In the genomic region with DNA sequence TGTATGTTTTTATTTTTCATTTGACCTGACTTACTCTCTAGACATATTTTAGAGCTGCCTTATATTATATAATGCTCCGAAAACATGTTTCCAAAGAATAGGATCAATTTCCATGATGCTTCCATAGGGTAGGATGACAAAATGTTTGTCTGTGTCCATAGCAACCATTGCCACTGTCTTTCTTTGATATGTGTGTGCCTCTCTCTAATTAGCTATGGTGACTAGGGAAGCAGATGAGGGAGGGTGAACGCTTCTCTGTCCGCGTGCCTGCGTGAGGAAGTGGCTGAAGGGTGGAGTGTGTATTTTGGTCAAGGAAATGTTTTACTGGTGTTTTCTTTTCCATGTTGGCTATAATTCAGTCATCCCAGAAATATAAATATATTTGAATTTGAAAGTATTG, we compare ENCODE assay signal across 20 mouse cellular contexts.
A peak's percentile ranks its signal among the peaks of the same experiment; 100 is the strongest.
DNase-seq lines count a peak whose midpoint lies in the region; ATAC-seq and TF ChIP-seq lines count a peak whose summit lies in the region.
"Had no signal": no experiment of that assay in that cellular context is flagged by ENCODE, and none has a peak within 500 bp of the region (broad histone marks: within the 10 kb centered on the region; RNA-seq: fewer than 3 reads in every experiment).

No protein-coding gene starts in this region.

- DNase-seq in forebrain, embryonic 11.5 days (ENCODE audit: low spot score) = no peak
- no peak for DNase-seq in forebrain, embryonic 10.5 days (ENCODE audit: extremely low spot score, low spot score)
- peak; percentile 51 for DNase-seq in heart, embryonic 10.5 days (ENCODE audit: low spot score)
- peak; percentile 62 for DNase-seq in brain, embryonic 14.5 days (ENCODE audit: low read depth)
- no peak for DNase-seq in gastrocnemius, postnatal 4 days (ENCODE audit: low spot score in 2 of 2)
- DNase-seq: adrenal gland, adult 2 months; adrenal gland, postnatal 25 days; cerebellum, adult 8-10 months; cerebellum, postnatal 14 days; gastrocnemius, adult 2 months; gastrocnemius, postnatal 36 days; kidney, adult 18-20 months had no signal

- H3K9ac ChIP-seq in forebrain, embryonic 11.5 days (ENCODE audit: low read length) = no peak overlapping the region
- H3K9ac ChIP-seq in heart, embryonic 11.5 days (ENCODE audit: low read depth, low read length) = no peak overlapping the region
- no peak overlapping the region for H3K9ac ChIP-seq in midbrain, embryonic 12.5 days (replicated peaks)
- no peak overlapping the region for H3K9ac ChIP-seq in midbrain, embryonic 15.5 days
- H3K9ac ChIP-seq: embryonic facial prominence, embryonic 15.5 days; heart, embryonic 12.5 days; intestine, embryonic 15.5 days had no signal

- H3K4me3 ChIP-seq in forebrain, embryonic 11.5 days (ENCODE audit: low read depth, low read length) = no peak overlapping the region
- H3K4me3 ChIP-seq in forebrain, embryonic 10.5 days = no peak overlapping the region
- no peak overlapping the region for H3K4me3 ChIP-seq in heart, embryonic 10.5 days
- H3K4me3 ChIP-seq in heart, embryonic 11.5 days (ENCODE audit: low read depth, low read length) = no peak overlapping the region
- no peak overlapping the region for H3K4me3 ChIP-seq in midbrain, embryonic 12.5 days
- H3K4me3 ChIP-seq in midbrain, embryonic 15.5 days = no peak overlapping the region
- H3K4me3 ChIP-seq: embryonic facial prominence, embryonic 15.5 days; erythroblast, embryonic 14.5 days; gastrocnemius, adult 2 months; heart, embryonic 12.5 days; hindbrain, embryonic 10.5 days; intestine, embryonic 15.5 days had no signal

- 73% methylated on average over 5 of the region's 5 CpGs for WGBS in forebrain, embryonic 11.5 days
- WGBS in forebrain, embryonic 10.5 days = 89% methylated on average over 5 of the region's 5 CpGs
- WGBS in heart, embryonic 10.5 days = 77% methylated on average over 5 of the region's 5 CpGs
- 77% methylated on average over 5 of the region's 5 CpGs for WGBS in heart, embryonic 11.5 days (ENCODE audit: insufficient replicate concordance)
- WGBS in midbrain, embryonic 12.5 days = 67% methylated on average over 5 of the region's 5 CpGs
- 36% methylated on average over 5 of the region's 5 CpGs for WGBS in midbrain, embryonic 15.5 days

- no peaks in the 10 kb centered on the region for H3K4me1 ChIP-seq in forebrain, embryonic 11.5 days (replicated peaks; ENCODE audit: control insufficient read depth, insufficient read depth, low read length)
- H3K4me1 ChIP-seq in forebrain, embryonic 10.5 days = no peaks in the 10 kb centered on the region
- no peaks in the 10 kb centered on the region for H3K4me1 ChIP-seq in heart, embryonic 10.5 days
- no peaks in the 10 kb centered on the region; the same call in 1 of the 2 replicates for H3K4me1 ChIP-seq in heart, embryonic 11.5 days (ENCODE audit: control insufficient read depth, insufficient read depth, low read length)
- H3K4me1 ChIP-seq in midbrain, embryonic 12.5 days = no peaks in the 10 kb centered on the region
- H3K4me1 ChIP-seq in midbrain, embryonic 15.5 days = no peaks in the 10 kb centered on the region
- H3K4me1 ChIP-seq: embryonic facial prominence, embryonic 15.5 days; intestine, embryonic 15.5 days had no signal

- no peaks in the 10 kb centered on the region; the same call in 1 of the 2 replicates for H3K9me3 ChIP-seq in forebrain, embryonic 11.5 days (ENCODE audit: control insufficient read depth, low read length)
- H3K9me3 ChIP-seq in forebrain, embryonic 10.5 days = 0 out of 2 replicates have a peak, but pooled peaks cover 5% of the 10 kb centered on the region
- no peaks in the 10 kb centered on the region for H3K9me3 ChIP-seq in heart, embryonic 10.5 days
- H3K9me3 ChIP-seq in heart, embryonic 11.5 days (replicated peaks; ENCODE audit: control insufficient read depth, low read length) = no peaks in the 10 kb centered on the region; the same call in 1 of the 2 replicates
- peaks cover 7% of the 10 kb centered on the region; the same call in 1 of the 2 replicates for H3K9me3 ChIP-seq in midbrain, embryonic 12.5 days
- H3K9me3 ChIP-seq in midbrain, embryonic 15.5 days = no peaks in the 10 kb centered on the region
- H3K9me3 ChIP-seq: intestine, embryonic 15.5 days had no signal

- no peak overlapping the region for H3K4me2 ChIP-seq in forebrain, embryonic 11.5 days (ENCODE audit: low read depth, low read length, severe bottlenecking)
- H3K4me2 ChIP-seq in heart, embryonic 11.5 days = no peak overlapping the region
- H3K4me2 ChIP-seq in midbrain, embryonic 12.5 days (replicated peaks) = no peak overlapping the region
- no peak overlapping the region for H3K4me2 ChIP-seq in midbrain, embryonic 15.5 days
- H3K4me2 ChIP-seq: embryonic facial prominence, embryonic 15.5 days; heart, embryonic 12.5 days; intestine, embryonic 15.5 days had no signal

- TF ChIP-seq CTCF in brain, embryonic 14.5 days (IDR thresholded peaks at IDR 0.05; ENCODE audit: borderline replicate concordance, extremely low read depth, insufficient read depth, insufficient read length) = no peak

- TF ChIP-seq POLR2A in brain, embryonic 14.5 days (IDR thresholded peaks at IDR 0.05; ENCODE audit: borderline replicate concordance, extremely low read depth, insufficient read depth, insufficient read length, poor library complexity, severe bottlenecking) = no peak

- no peaks in the 10 kb centered on the region for H3K36me3 ChIP-seq in forebrain, embryonic 11.5 days (ENCODE audit: control insufficient read depth, insufficient read depth, low read length)
- no peaks in the 10 kb centered on the region for H3K36me3 ChIP-seq in forebrain, embryonic 10.5 days (replicated peaks)
- H3K36me3 ChIP-seq in heart, embryonic 10.5 days = peaks cover 4% of the 10 kb centered on the region; the same call in 1 of the 2 replicates
- no peaks in the 10 kb centered on the region for H3K36me3 ChIP-seq in heart, embryonic 11.5 days (ENCODE audit: control insufficient read depth, insufficient read depth, low read length)
- no peaks in the 10 kb centered on the region for H3K36me3 ChIP-seq in midbrain, embryonic 12.5 days
- no peaks in the 10 kb centered on the region for H3K36me3 ChIP-seq in midbrain, embryonic 15.5 days (replicated peaks)
- H3K36me3 ChIP-seq: embryonic facial prominence, embryonic 15.5 days; heart, embryonic 12.5 days; hindbrain, embryonic 10.5 days; intestine, embryonic 15.5 days had no signal

- peak; percentile 44; the same call in 1 of the 2 replicates for ATAC-seq in forebrain, embryonic 11.5 days (replicated peaks; ENCODE audit: low FRiP score)
- no peak for ATAC-seq in heart, embryonic 11.5 days (replicated peaks; ENCODE audit: insufficient number of reproducible peaks, low FRiP score, low TSS enrichment)
- ATAC-seq in midbrain, embryonic 12.5 days (ENCODE audit: low FRiP score, low read depth) = peak; percentile 66
- no peak for ATAC-seq in midbrain, embryonic 15.5 days (replicated peaks)
- ATAC-seq: intestine, embryonic 15.5 days had no signal

- H3K27ac ChIP-seq in forebrain, embryonic 11.5 days (ENCODE audit: low read depth, low read length) = no peak overlapping the region
- no peak overlapping the region for H3K27ac ChIP-seq in forebrain, embryonic 10.5 days
- no peak overlapping the region for H3K27ac ChIP-seq in heart, embryonic 10.5 days
- no peak overlapping the region for H3K27ac ChIP-seq in heart, embryonic 11.5 days (ENCODE audit: low read depth, low read length)
- no peak overlapping the region for H3K27ac ChIP-seq in midbrain, embryonic 12.5 days (replicated peaks)
- no peak overlapping the region for H3K27ac ChIP-seq in midbrain, embryonic 15.5 days
- H3K27ac ChIP-seq: embryonic facial prominence, embryonic 15.5 days; gastrocnemius, adult 2 months; hindbrain, embryonic 10.5 days; intestine, embryonic 15.5 days had no signal

- no peaks in the 10 kb centered on the region for H3K27me3 ChIP-seq in forebrain, embryonic 11.5 days (ENCODE audit: control insufficient read depth, insufficient read depth, low read length)
- no peaks in the 10 kb centered on the region for H3K27me3 ChIP-seq in forebrain, embryonic 10.5 days (ENCODE audit: poor library complexity, severe bottlenecking)
- H3K27me3 ChIP-seq in heart, embryonic 10.5 days (ENCODE audit: insufficient read depth, poor library complexity, severe bottlenecking) = no peaks in the 10 kb centered on the region
- H3K27me3 ChIP-seq in heart, embryonic 11.5 days (ENCODE audit: control insufficient read depth, insufficient read depth, low read length) = no peaks in the 10 kb centered on the region
- H3K27me3 ChIP-seq in midbrain, embryonic 12.5 days = no peaks in the 10 kb centered on the region
- no peaks in the 10 kb centered on the region for H3K27me3 ChIP-seq in midbrain, embryonic 15.5 days (replicated peaks)
- H3K27me3 ChIP-seq: embryonic facial prominence, embryonic 15.5 days; heart, embryonic 12.5 days; intestine, embryonic 15.5 days had no signal

Comparison
In these comparisons a context has a peak if more than half of its experiments do, and no peak if none do; other contexts are left out.
1. ATAC-seq: peak in forebrain, embryonic 11.5 days (single experiment) and midbrain, embryonic 12.5 days (single experiment); none in heart, embryonic 11.5 days (single experiment) and midbrain, embryonic 15.5 days (single experiment).
2. DNase-seq: peak in heart, embryonic 10.5 days (single experiment) and brain, embryonic 14.5 days (single experiment); none in forebrain, embryonic 11.5 days (single experiment), forebrain, embryonic 10.5 days (single experiment) and gastrocnemius, postnatal 4 days (0 of 2).